Mouse (Mus musculus) ES-E14 (cell line): ENCODE measurements around the gene Wdr34. TPM values are rescaled to one million over a fixed set of nuclear protein-coding genes. Genes with fewer than 3 reads are reported as not detected.

ENCODE experiments used
- DNase-seq: peaks from one replicate; pipeline ENCODE4 v3.0.0-alpha.2; 2013; ENCODE audit warnings: low read depth, low spot score
- H3K27ac ChIP-seq: 2 replicates; pipeline ENCODE4 v1.5.1; 2012; ENCODE audit warnings: low read depth, mild to moderate bottlenecking, low read length, moderate library complexity, mixed read lengths; ENCODE audit not compliant: poor library complexity, insufficient read depth, severe bottlenecking
- H3K36me3 ChIP-seq: 2 replicates; pipeline ENCODE4 v1.6.1; 2012; ENCODE audit warnings: mild to moderate bottlenecking, low read length, moderate library complexity, mixed read lengths; ENCODE audit not compliant: control insufficient read depth, poor library complexity, insufficient read depth, severe bottlenecking
- H3K4me1 ChIP-seq, 2 experiments: fragments of 150-350 bp in 1 of 2; sonication (generic) in 1 of 2; 2 replicates each; pipeline ENCODE4 v1.6.1; 2012; ENCODE audit warnings: low read length in 2 of 2, mild to moderate bottlenecking in 1 of 2, mixed read lengths in 1 of 2; ENCODE audit not compliant: control insufficient read depth in 2 of 2, insufficient read depth in 2 of 2, poor library complexity in 1 of 2
- H3K4me3 ChIP-seq, 2 experiments: fragments of 150-350 bp in 1 of 2; sonication (generic) in 1 of 2; 2 replicates each; pipeline ENCODE4 v1.5.1; 2012; ENCODE audit warnings: low read length in 2 of 2, low read depth in 1 of 2, mild to moderate bottlenecking in 1 of 2, mixed read lengths in 1 of 2; ENCODE audit not compliant: insufficient read depth in 1 of 2, poor library complexity in 1 of 2, severe bottlenecking in 1 of 2
- H3K9ac ChIP-seq: 2 replicates; pipeline ENCODE4 v1.6.1; 2012; ENCODE audit warnings: low read depth, mild to moderate bottlenecking, low read length, mixed read lengths; ENCODE audit not compliant: poor library complexity, insufficient read depth, severe bottlenecking
- H3K9me3 ChIP-seq: fragments of 150-350 bp; sonication (generic); 2 replicates; pipeline ENCODE4 v1.6.1; 2012; ENCODE audit warnings: low read depth, mild to moderate bottlenecking, low read length; ENCODE audit not compliant: control insufficient read depth, insufficient read depth
- CHD2 ChIP-seq: IDR thresholded peaks from 2 replicates; pipeline ENCODE4 v1.6.1; 2014; ENCODE audit warnings: mild to moderate bottlenecking, low read depth, low read length, inconsistent platforms
- HCFC1 ChIP-seq: IDR thresholded peaks from 2 replicates; pipeline ENCODE4 v1.6.1; 2012; ENCODE audit warnings: low read length, inconsistent platforms, borderline replicate concordance; ENCODE audit not compliant: insufficient read depth
- MAFK ChIP-seq: IDR thresholded peaks from 2 replicates; pipeline ENCODE4 v1.6.1; 2014; ENCODE audit warnings: mild to moderate bottlenecking, low read depth, low read length, inconsistent platforms; ENCODE audit not compliant: insufficient read depth
- ZC3H11A ChIP-seq: IDR thresholded peaks from 2 replicates; pipeline ENCODE4 v1.6.1; 2012; ENCODE audit warnings: low read depth, mild to moderate bottlenecking, inconsistent platforms, low read length, borderline replicate concordance
- ZNF384 ChIP-seq: IDR thresholded peaks from 2 replicates; pipeline ENCODE4 v1.6.1; 2012; ENCODE audit warnings: low read depth, low read length, inconsistent platforms
- in situ Hi-C, 2 experiments: fragments of 600-800 bp; cut with MboI; formaldehyde crosslinking; loops; one replicate each; pipeline ENCODE4 v1.15.1; 2025; ENCODE audit warnings: low sequenced_read_pairs in 2 of 2, inconsistent platforms in 1 of 2; ENCODE audit not compliant: unreplicated experiment in 2 of 2
- total RNA-seq: library from RNA; depleted of rRNA; stranded (reverse); fragments of 300-350 nt; gene quantifications from 2 replicates; pipeline ENCODE4 v1.2.3, GENCODE M21; 2012

Gene Wdr34
- total RNA-seq, 1 experiment, result 22.6 TPM

DNA sequence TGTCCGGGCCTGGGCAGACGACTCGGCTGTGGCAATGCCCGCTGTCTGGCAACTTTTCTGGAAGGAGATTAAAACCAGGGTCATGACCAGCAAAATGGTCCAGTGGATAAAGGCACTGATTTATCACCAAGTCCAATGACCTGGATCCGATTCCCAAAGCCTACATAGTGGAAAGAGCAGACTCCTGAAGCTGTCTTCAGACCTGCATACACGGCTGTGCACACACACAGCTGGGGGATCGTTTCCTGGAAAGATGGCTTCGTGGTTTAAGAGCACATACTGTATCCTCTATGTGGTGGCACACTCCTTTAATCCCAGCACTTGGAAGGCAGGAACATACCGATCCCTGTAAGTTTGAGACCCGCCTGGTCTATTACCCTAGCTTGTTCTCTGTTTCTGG, 10.3 kb downstream of the Wdr34 start:
- Histone ChIP-seq H3K36me3 (peaks cover 4% of the 10 kb centered on the region; the same call in 1 of the 2 replicates), H3K4me3 (no peak overlapping the region), H3K9me3 (no peaks in the 10 kb centered on the region), H3K9ac (no peak overlapping the region), H3K27ac (no peak overlapping the region), H3K4me1 (peaks cover 0 to 7% of the 10 kb centered on the region in 2 experiments; a peak in 2 of 4 replicates)
- TF ChIP-seq HCFC1 (no peak), MAFK (no peak), CHD2 (no peak), ZC3H11A (no peak), ZNF384 (no peak)
- no peak for DNase-seq
- in situ Hi-C loops, result no loop called here

DNA sequence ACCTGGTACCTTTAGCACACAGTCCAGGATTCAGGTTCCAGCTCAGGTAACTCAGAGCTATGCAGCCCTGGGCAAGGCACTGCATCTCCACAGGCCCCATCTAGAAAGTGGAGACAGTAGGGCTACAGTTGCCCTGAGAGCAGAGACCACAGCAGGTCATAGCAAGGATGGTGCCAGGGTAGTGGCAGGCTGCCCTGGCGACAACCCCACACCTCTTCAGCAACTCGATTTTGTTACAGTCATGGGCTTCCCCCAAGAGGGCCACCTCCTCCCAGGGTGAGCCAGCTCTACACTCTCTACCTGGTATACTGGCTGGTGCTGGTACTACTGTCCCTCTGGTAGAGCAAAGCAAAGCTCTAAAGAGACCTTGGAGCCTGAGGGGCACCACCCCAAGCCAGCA, 10.9 kb downstream of the Wdr34 start:
- H3K36me3 ChIP-seq, result peaks cover 4% of the 10 kb centered on the region; the same call in 1 of the 2 replicates
- in situ Hi-C loops, result no loop called here
- no peak overlapping the region for H3K27ac ChIP-seq
- TF ChIP-seq HCFC1 (no peak), ZNF384 (no peak), CHD2 (no peak), ZC3H11A (no peak), MAFK (no peak)
- peaks cover 0 to 3% of the 10 kb centered on the region in 2 experiments; a peak in 2 of 4 replicates for H3K4me1 ChIP-seq
- DNase-seq, result no peak
- H3K9me3 ChIP-seq, result no peaks in the 10 kb centered on the region
- no peak overlapping the region for H3K4me3 ChIP-seq
- no peak overlapping the region for H3K9ac ChIP-seq

DNA sequence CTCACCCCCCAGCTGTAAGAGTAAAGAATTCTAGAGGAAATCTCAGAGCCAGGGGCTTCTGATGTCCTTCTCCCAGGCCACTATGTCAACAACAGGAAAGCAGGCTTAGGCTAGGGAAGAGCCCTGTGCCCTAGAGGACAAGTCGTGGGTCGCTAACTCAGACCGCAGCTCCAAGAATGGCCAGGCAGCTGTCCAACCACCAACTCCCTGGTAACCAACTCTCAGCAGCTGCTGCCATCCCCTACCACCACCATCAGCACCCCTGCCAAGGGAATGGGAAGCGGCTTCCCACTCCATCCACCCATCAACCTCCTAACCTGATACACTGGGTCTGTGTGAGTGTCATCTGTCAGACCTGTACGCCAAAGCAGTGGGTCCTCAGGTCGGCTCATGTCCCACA, 15.7 kb downstream of the Wdr34 start:
- no peak for TF ChIP-seq CHD2
- TF ChIP-seq HCFC1, result no peak
- no peak for TF ChIP-seq ZC3H11A
- TF ChIP-seq ZNF384, result no peak
- TF ChIP-seq MAFK, result no peak
- Histone ChIP-seq H3K27ac (no peak overlapping the region; the same call in 1 of the 2 replicates), H3K4me3 (no peak overlapping the region), H3K4me1 (peaks cover 0 to 3% of the 10 kb centered on the region in 2 experiments; a peak in 1 of 4 replicates), H3K9me3 (no peaks in the 10 kb centered on the region), H3K36me3 (peaks cover 39% of the 10 kb centered on the region), H3K9ac (no peak overlapping the region)
- in situ Hi-C loops, result no loop called here
- no peak for DNase-seq

DNA sequence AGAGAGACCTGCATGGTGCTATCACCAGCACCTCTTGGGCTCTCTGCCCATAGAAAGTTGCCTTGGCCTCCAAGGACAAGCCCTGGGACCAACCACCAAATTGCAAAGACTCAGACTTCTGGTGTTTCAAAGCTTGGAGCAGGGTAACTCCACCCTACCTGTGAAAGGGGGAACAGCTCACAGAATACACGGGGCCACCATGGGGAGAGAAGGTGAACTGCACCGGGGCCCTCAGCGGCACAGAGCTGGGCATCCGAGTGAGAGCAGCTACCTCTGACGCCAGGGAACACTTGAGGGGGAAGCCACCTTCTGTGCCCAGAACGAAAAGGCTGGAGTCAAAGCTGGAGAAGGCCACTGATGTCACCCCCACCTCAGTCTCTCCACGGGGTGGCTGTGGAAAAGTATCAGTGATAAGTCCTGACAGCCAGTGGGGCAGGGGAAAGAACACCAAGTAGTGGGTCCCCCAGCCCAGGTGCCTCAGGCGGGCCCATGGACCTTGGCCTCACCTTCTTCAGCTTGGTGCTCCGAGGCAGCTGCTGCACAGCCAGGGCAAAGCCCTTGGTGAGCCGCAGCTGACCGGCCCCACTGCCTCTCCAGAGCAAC, 16.3 kb downstream of the Wdr34 start:
- H3K27ac ChIP-seq, result no peak overlapping the region
- in situ Hi-C loops, result no loop called here
- no peak overlapping the region for H3K4me3 ChIP-seq
- no peak overlapping the region for H3K9ac ChIP-seq
- TF ChIP-seq MAFK, result no peak
- peaks cover 41% of the 10 kb centered on the region for H3K36me3 ChIP-seq
- peaks cover 0 to 3% of the 10 kb centered on the region in 2 experiments; a peak in 1 of 4 replicates for H3K4me1 ChIP-seq
- no peaks in the 10 kb centered on the region for H3K9me3 ChIP-seq
- peak; percentile 46 for DNase-seq

DNA sequence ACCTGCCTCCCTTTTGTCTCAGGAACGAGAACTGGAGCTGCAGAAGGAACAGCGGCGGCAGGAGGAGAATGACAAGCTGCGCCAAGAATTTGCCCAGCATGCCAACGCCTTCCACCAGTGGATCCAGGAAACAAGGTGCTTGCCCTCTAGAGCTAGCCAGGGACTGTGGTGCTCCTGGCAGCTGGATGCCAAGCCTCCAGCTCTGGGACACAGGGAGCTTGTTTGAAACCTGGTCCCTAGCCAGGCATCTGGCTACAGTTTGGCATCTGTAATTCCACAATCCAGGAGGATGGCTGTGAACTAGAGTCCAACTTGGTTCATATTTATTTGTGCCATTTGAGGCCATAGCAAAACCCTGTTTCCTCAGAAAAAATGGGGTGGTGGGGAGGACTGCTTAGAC, 21.7 kb downstream of the Wdr34 start:
- TF ChIP-seq ZNF384, result no peak
- no peak for TF ChIP-seq ZC3H11A
- peaks cover 0 to 2% of the 10 kb centered on the region in 2 experiments; a peak in 1 of 4 replicates for H3K4me1 ChIP-seq
- peaks cover 83% of the 10 kb centered on the region for H3K36me3 ChIP-seq
- no peak overlapping the region for H3K9ac ChIP-seq
- no peaks in the 10 kb centered on the region for H3K9me3 ChIP-seq
- no peak overlapping the region for H3K4me3 ChIP-seq
- DNase-seq, result no peak
- in situ Hi-C loops, result no loop called here
- no peak overlapping the region for H3K27ac ChIP-seq
